Comparison of ENCODE assay signal across 8 mouse cellular contexts in genomic region chr9:76014631-76015531, GRCm38 (mm10). TPM values are rescaled to one million over a fixed set of nuclear protein-coding genes. Genes with fewer than 3 reads are reported as not detected.
DNase-seq lines count a peak whose midpoint lies in the region; ATAC-seq and TF ChIP-seq lines count a peak whose summit lies in the region.

Gene Hmgcll1 (plus strand): TSS chr9:76014855.

- H3K9me3 ChIP-seq in forebrain, embryonic 10.5 days = no peaks in the 10 kb centered on the region
- no peaks in the 10 kb centered on the region for H3K9me3 ChIP-seq in liver, embryonic 14.5 days (ENCODE audit: control insufficient read depth, low read length)

- no peak for TF ChIP-seq CTCF in kidney, adult 2 months (conservative IDR thresholded peaks at IDR 0.05; ENCODE audit: insufficient read depth, insufficient read length, low read depth, low read length)
- TF ChIP-seq CTCF in liver, embryonic 14.5 days (IDR thresholded peaks at IDR 0.05; ENCODE audit: low read depth) = no peak

- TF ChIP-seq POLR2A in kidney, adult 2 months (IDR thresholded peaks at IDR 0.05; ENCODE audit: low read depth, low read length) = no peak

- peak within 1 kb of the TSS; percentile 45 for H3K9ac ChIP-seq in liver, embryonic 14.5 days (replicated peaks)

- peak within 1 kb of the TSS; percentile 48 for H3K4me3 ChIP-seq in kidney, adult 2 months (ENCODE audit: insufficient read depth, low read depth, low read length)
- H3K4me3 ChIP-seq in forebrain, embryonic 10.5 days = peak within 1 kb of the TSS; percentile 72
- peak within 1 kb of the TSS; percentile 52 to 56 for H3K4me3 ChIP-seq in liver, embryonic 14.5 days (ENCODE audit: insufficient read depth in 1 of 2, low read depth in 2 of 2, low read length in 2 of 2)

- 0 out of 2 replicates have a peak within 1 kb of the TSS, but pooled peaks have one; percentile 6 for H3K27ac ChIP-seq in kidney, adult 2 months (ENCODE audit: insufficient read depth, low read depth, low read length)
- H3K27ac ChIP-seq in forebrain, embryonic 10.5 days = peak within 1 kb of the TSS; percentile 88
- no peak within 1 kb of the TSS for H3K27ac ChIP-seq in liver, embryonic 14.5 days

- no peaks in the 10 kb centered on the region; the same call in 1 of the 2 replicates for H3K4me1 ChIP-seq in kidney, adult 2 months (ENCODE audit: control insufficient read depth, insufficient read depth, low read length)
- H3K4me1 ChIP-seq in forebrain, embryonic 10.5 days = peaks cover 13% of the 10 kb centered on the region
- peaks cover 0 to 5% of the 10 kb centered on the region in 2 experiments; a peak in 1 of 4 replicates for H3K4me1 ChIP-seq in liver, embryonic 14.5 days (replicated peaks; ENCODE audit: control insufficient read depth in 2 of 2, insufficient read depth in 2 of 2, low read length in 1 of 2)

- no peak for TF ChIP-seq EP300 in liver, embryonic 14.5 days (IDR thresholded peaks at IDR 0.05; ENCODE audit: low read depth)

- 16% methylated on average over 40 of the region's 40 CpGs for whole genome bisulfite sequencing in kidney, adult 2 months
- WGBS in forebrain, embryonic 10.5 days = 4% methylated on average over 40 of the region's 40 CpGs
- 12% methylated on average over 40 of the region's 40 CpGs for WGBS in liver, embryonic 14.5 days (ENCODE audit: insufficient replicate concordance)

- ATAC-seq in liver, embryonic 14.5 days (ENCODE audit: insufficient read depth) = peak; percentile 64

- no peaks in the 10 kb centered on the region for H3K27me3 ChIP-seq in kidney, adult 2 months (replicated peaks; ENCODE audit: control insufficient read depth, insufficient read depth, low read length)
- H3K27me3 ChIP-seq in forebrain, embryonic 10.5 days (ENCODE audit: poor library complexity, severe bottlenecking) = peaks cover 8% of the 10 kb centered on the region; the same call in 1 of the 2 replicates
- H3K27me3 ChIP-seq in liver, embryonic 14.5 days (ENCODE audit: control insufficient read depth, insufficient read depth, low read length) = no peaks in the 10 kb centered on the region

- H3K4me2 ChIP-seq in liver, embryonic 14.5 days (ENCODE audit: low read depth) = peak within 1 kb of the TSS; percentile 81

- no peaks in the 10 kb centered on the region for H3K36me3 ChIP-seq in kidney, adult 2 months (ENCODE audit: control insufficient read depth, insufficient read depth, low read length)
- H3K36me3 ChIP-seq in forebrain, embryonic 10.5 days (replicated peaks) = no peaks in the 10 kb centered on the region
- H3K36me3 ChIP-seq in liver, embryonic 14.5 days (replicated peaks; ENCODE audit: control insufficient read depth, insufficient read depth, low read depth) = no peaks in the 10 kb centered on the region

- DNase-seq in kidney, adult 2 months = no peak
- no peak for DNase-seq in kidney, adult 9 months
- DNase-seq in brain, adult 2 months (ENCODE audit: low read depth, low spot score) = peak; percentile 85
- peak; percentile 61 for DNase-seq in forebrain, embryonic 10.5 days (ENCODE audit: extremely low spot score, low spot score)
- peak; percentile 28 to 45 for DNase-seq in kidney, postnatal 4 days
- DNase-seq in liver, embryonic 14.5 days (ENCODE audit: low read depth in 3 of 3, low spot score in 3 of 3) = no peak
- DNase-seq in right cerebral cortex, postnatal 10 days (ENCODE audit: low spot score in 2 of 2) = peak; percentile 73 to 79
- no peak for DNase-seq in thymus, adult 18-20 months

RNA-seq across cellular contexts. Expression of gene Hmgcll1, which starts in this region (rescaled TPM):
- polyA plus RNA-seq in kidney, adult 2 months (2012; rRNA removed) = 0.58 and 1.2 TPM in 2 replicates
- 3.7 and 5.2 TPM in 2 replicates for polyA plus RNA-seq in forebrain, embryonic 10.5 days (2016; fragmentation: Nextera tagmentation; extraction: Ambion mirVana)
- polyA plus RNA-seq in liver, embryonic 14.5 days (2012; rRNA removed) = 0.10 and 0.13 TPM in 2 replicates
- polyA plus RNA-seq in liver, embryonic 14.5 days (2014; fragmentation: Nextera tagmentation; extraction: Ambion mirVana) = 0.15 TPM in 2 replicates

Comparison
In these comparisons a context has a peak if more than half of its experiments do, and no peak if none do; other contexts are left out.
1. DNase-seq: peak in brain, adult 2 months (single experiment), forebrain, embryonic 10.5 days (single experiment), kidney, postnatal 4 days (2 of 2) and right cerebral cortex, postnatal 10 days (2 of 2); none in kidney, adult 2 months (single experiment), kidney, adult 9 months (single experiment), liver, embryonic 14.5 days (0 of 3) and thymus, adult 18-20 months (0 of 2).
2. Peak in ATAC-seq, H3K4me3 ChIP-seq, H3K9ac ChIP-seq and H3K4me2 ChIP-seq in liver, embryonic 14.5 days; RNA of the gene not detected or under 1 TPM.
3. Peak in every context shown above with its lines, with median percentiles within 50 percentile points of each other: H3K4me3 ChIP-seq.